Mouse (Mus musculus): ENCODE measurements around the gene Dhcr7. TPM values are rescaled to one million over a fixed set of nuclear protein-coding genes. Genes with fewer than 3 reads are reported as not detected.

The Dhcr7 gene
- polyA plus RNA-seq (2015; fragmentation: Nextera tagmentation; extraction: Ambion mirVana): 39.6 and 41.5 TPM in 2 replicates

- H3K9ac ChIP-seq: peak within 1 kb of the TSS; percentile 86
- H3K9me3 ChIP-seq: no peaks in the 10 kb centered on the region
- under 1% methylated on average over 39 of the region's 40 CpGs for WGBS
- H3K4me2 ChIP-seq: peak within 1 kb of the TSS; percentile 69
- H3K27me3 ChIP-seq: no peaks in the 10 kb centered on the region
- H3K4me3 ChIP-seq: peak within 1 kb of the TSS; percentile 72
- H3K27ac ChIP-seq: peak within 1 kb of the TSS; percentile 79
- peak; percentile 96 for ATAC-seq (ENCODE audit: insufficient number of reproducible peaks, insufficient read depth, low FRiP score, low TSS enrichment, low read depth)
- H3K4me1 ChIP-seq: peaks cover 11% of the 10 kb centered on the region
- peaks cover 11% of the 10 kb centered on the region for H3K36me3 ChIP-seq
Observed at GRCm38 (mm10) chr7:143822375-143823265, at the start of gene Dhcr7, which contains the start of gene Nadsyn1. Dhcr7 (plus strand) TSS chr7:143823145. Nadsyn1 (minus strand) TSS chr7:143822849.

GRCm38 (mm10) chr7:143776137-143776536, 46.8 kb upstream of the Dhcr7 start:
- no peaks in the 10 kb centered on the region for H3K9me3 ChIP-seq
- H3K9ac ChIP-seq: no peak overlapping the region
- no peak overlapping the region for H3K27ac ChIP-seq
- no peak overlapping the region for H3K4me3 ChIP-seq
- no peaks in the 10 kb centered on the region for H3K27me3 ChIP-seq
- H3K4me2 ChIP-seq: no peak overlapping the region
- 31% methylated on average over 3 of the region's 3 CpGs for WGBS
- H3K4me1 ChIP-seq: no peaks in the 10 kb centered on the region
- no peaks in the 10 kb centered on the region for H3K36me3 ChIP-seq
- no peak for ATAC-seq (ENCODE audit: insufficient number of reproducible peaks, insufficient read depth, low FRiP score, low TSS enrichment, low read depth)

GRCm38 (mm10) chr7:143777375-143777774, 45.6 kb upstream of the Dhcr7 start:
- Histone ChIP-seq H3K36me3 (no peaks in the 10 kb centered on the region), H3K9ac (no peak overlapping the region), H3K4me1 (no peaks in the 10 kb centered on the region), H3K4me2 (no peak overlapping the region), H3K27me3 (no peaks in the 10 kb centered on the region), H3K9me3 (no peaks in the 10 kb centered on the region), H3K27ac (no peak overlapping the region), H3K4me3 (no peak overlapping the region)
- WGBS: 57% methylated on average over 2 of the region's 2 CpGs
- no peak for ATAC-seq (ENCODE audit: insufficient number of reproducible peaks, insufficient read depth, low FRiP score, low TSS enrichment, low read depth)

- Histone ChIP-seq H3K27ac (peak overlapping the region; percentile 66), H3K4me1 (peaks cover 24% of the 10 kb centered on the region), H3K9ac (peak overlapping the region; percentile 70), H3K36me3 (no peaks in the 10 kb centered on the region), H3K4me2 (peak overlapping the region; percentile 76), H3K9me3 (no peaks in the 10 kb centered on the region), H3K27me3 (no peaks in the 10 kb centered on the region), H3K4me3 (peak overlapping the region; percentile 48)
- peak; percentile 16; the same call in 1 of the 2 replicates for ATAC-seq (ENCODE audit: insufficient number of reproducible peaks, insufficient read depth, low FRiP score, low TSS enrichment, low read depth)
- 11% methylated on average over 6 of the region's 6 CpGs for WGBS
Observed at GRCm38 (mm10) chr7:143783378-143783995, 39.5 kb upstream of the Dhcr7 start.

- peak within 1 kb of the TSS; percentile 48 for H3K4me3 ChIP-seq
- WGBS: 1% methylated on average over 21 of the region's 21 CpGs
- H3K27ac ChIP-seq: peak within 1 kb of the TSS; percentile 66
- H3K4me2 ChIP-seq: peak within 1 kb of the TSS; percentile 76
- H3K4me1 ChIP-seq: peaks cover 24% of the 10 kb centered on the region
- H3K9me3 ChIP-seq: no peaks in the 10 kb centered on the region
- H3K36me3 ChIP-seq: no peaks in the 10 kb centered on the region
- ATAC-seq (ENCODE audit: insufficient number of reproducible peaks, insufficient read depth, low FRiP score, low TSS enrichment, low read depth): peak; percentile 77
- H3K27me3 ChIP-seq: no peaks in the 10 kb centered on the region
- H3K9ac ChIP-seq: peak within 1 kb of the TSS; percentile 70
Observed at GRCm38 (mm10) chr7:143783996-143784829, 38.7 kb upstream of the Dhcr7 start, which contains the start of gene Mrgpre. Mrgpre (minus strand) TSS chr7:143784500.

- Histone ChIP-seq H3K9me3 (0 out of 2 replicates have a peak, but pooled peaks cover 4% of the 10 kb centered on the region), H3K4me3 (no peak overlapping the region)
- WGBS: 71% methylated on average over 6 of the region's 6 CpGs
Observed at GRCm38 (mm10) chr7:143792336-143792985, 30.5 kb upstream of the Dhcr7 start.

GRCm38 (mm10) chr7:143793121-143793520, 29.8 kb upstream of the Dhcr7 start:
- H3K36me3 ChIP-seq: peaks cover 31% of the 10 kb centered on the region
- H3K4me3 ChIP-seq: no peak overlapping the region
- H3K27me3 ChIP-seq: no peaks in the 10 kb centered on the region
- no peak overlapping the region for H3K27ac ChIP-seq
- 63% methylated on average over 4 of the region's 4 CpGs for WGBS
- no peak for ATAC-seq (ENCODE audit: insufficient number of reproducible peaks, insufficient read depth, low FRiP score, low TSS enrichment, low read depth)
- no peaks in the 10 kb centered on the region for H3K4me1 ChIP-seq
- no peak overlapping the region for H3K4me2 ChIP-seq
- no peak overlapping the region for H3K9ac ChIP-seq
- H3K9me3 ChIP-seq: 0 out of 2 replicates have a peak, but pooled peaks cover 4% of the 10 kb centered on the region

More at GRCm38 (mm10) chr7:143792336-143792985, 30.5 kb upstream of the Dhcr7 start:
- Histone ChIP-seq H3K27ac (no peak overlapping the region), H3K4me1 (no peaks in the 10 kb centered on the region), H3K27me3 (no peaks in the 10 kb centered on the region), H3K36me3 (peaks cover 24% of the 10 kb centered on the region), H3K4me2 (no peak overlapping the region), H3K9ac (no peak overlapping the region)
- no peak for ATAC-seq (ENCODE audit: insufficient number of reproducible peaks, insufficient read depth, low FRiP score, low TSS enrichment, low read depth)

- no peaks in the 10 kb centered on the region for H3K9me3 ChIP-seq
- WGBS: 93% methylated on average over 4 of the region's 4 CpGs
- H3K27me3 ChIP-seq: no peaks in the 10 kb centered on the region
- no peak overlapping the region for H3K9ac ChIP-seq
- no peaks in the 10 kb centered on the region for H3K4me1 ChIP-seq
- no peak overlapping the region for H3K4me3 ChIP-seq
- no peak for ATAC-seq (ENCODE audit: insufficient number of reproducible peaks, insufficient read depth, low FRiP score, low TSS enrichment, low read depth)
- no peak overlapping the region for H3K27ac ChIP-seq
- H3K4me2 ChIP-seq: no peak overlapping the region
- H3K36me3 ChIP-seq: peaks cover 75% of the 10 kb centered on the region
Observed at GRCm38 (mm10) chr7:143798783-143799182, 24.2 kb upstream of the Dhcr7 start.

- no peak overlapping the region for H3K4me3 ChIP-seq
- no peak for ATAC-seq (ENCODE audit: insufficient number of reproducible peaks, insufficient read depth, low FRiP score, low TSS enrichment, low read depth)
- H3K36me3 ChIP-seq: peaks cover 83% of the 10 kb centered on the region
- no peaks in the 10 kb centered on the region for H3K27me3 ChIP-seq
- no peak overlapping the region for H3K9ac ChIP-seq
- no peak overlapping the region for H3K27ac ChIP-seq
- H3K4me2 ChIP-seq: no peak overlapping the region
- no peaks in the 10 kb centered on the region for H3K4me1 ChIP-seq
- WGBS: 91% methylated on average over 1 of the region's 1 CpGs
- H3K9me3 ChIP-seq: no peaks in the 10 kb centered on the region
Observed at GRCm38 (mm10) chr7:143800770-143801169, 22.2 kb upstream of the Dhcr7 start.

GRCm38 (mm10) chr7:143801195-143802065, 21.5 kb upstream of the Dhcr7 start:
- Histone ChIP-seq H3K9me3 (no peaks in the 10 kb centered on the region), H3K4me3 (no peak overlapping the region), H3K27me3 (no peaks in the 10 kb centered on the region), H3K4me2 (no peak overlapping the region), H3K9ac (no peak overlapping the region), H3K36me3 (peaks cover 83% of the 10 kb centered on the region), H3K4me1 (no peaks in the 10 kb centered on the region), H3K27ac (no peak overlapping the region)
- WGBS: 87% methylated on average over 8 of the region's 8 CpGs
- ATAC-seq (ENCODE audit: insufficient number of reproducible peaks, insufficient read depth, low FRiP score, low TSS enrichment, low read depth): no peak

Data from embryonic facial prominence, embryonic 13.5 days (tissue).